Mouse (Mus musculus): ENCODE measurements around the gene Snx33.

- TF ChIP-seq CTCF (IDR thresholded peaks at IDR 0.05 in 2 of 3, conservative IDR thresholded peaks at IDR 0.05 in 1 of 3; ENCODE audit: control insufficient read depth in 1 of 3, insufficient read depth in 1 of 3, low read depth in 2 of 3, low read length in 3 of 3, poor library complexity in 1 of 3, severe bottlenecking in 1 of 3), result no peak
- no peak for TF ChIP-seq TCF12 (IDR thresholded peaks at IDR 0.05; ENCODE audit: low read depth, low read length)
- no peak for TF ChIP-seq ZC3H11A (IDR thresholded peaks at IDR 0.05; ENCODE audit: low read depth, low read length)
- TF ChIP-seq GABPA (IDR thresholded peaks at IDR 0.05; ENCODE audit: low read depth, low read length), result no peak
- TF ChIP-seq UBTF (IDR thresholded peaks at IDR 0.05; ENCODE audit: borderline replicate concordance, insufficient read depth, low read depth, low read length), result no peak
- TF ChIP-seq RAD21 (IDR thresholded peaks at IDR 0.05; ENCODE audit: low read depth, low read length), result no peak
- TF ChIP-seq ELF1 (IDR thresholded peaks at IDR 0.05; ENCODE audit: low read depth, low read length), result no peak
- no peak for TF ChIP-seq POLR2A (IDR thresholded peaks at IDR 0.05; ENCODE audit: control insufficient read depth in 1 of 2, insufficient read depth in 1 of 2, low read depth in 1 of 2, low read length in 2 of 2, poor library complexity in 1 of 2)
- TF ChIP-seq TAL1 (IDR thresholded peaks at IDR 0.05; ENCODE audit: low read length), result no peak
- no peak for TF ChIP-seq EP300 (IDR thresholded peaks at IDR 0.05; ENCODE audit: low read depth in 1 of 2, low read length in 2 of 2)
- no peak for TF ChIP-seq SIN3A (IDR thresholded peaks at IDR 0.05; ENCODE audit: low read length)
- TF ChIP-seq CHD2 (IDR thresholded peaks at IDR 0.05; ENCODE audit: low read length), result no peak
- TF ChIP-seq USF1 (IDR thresholded peaks at IDR 0.05; ENCODE audit: low read depth, low read length), result no peak
These were observed 51.4 kb downstream of the Snx33 start for GRCm38 (mm10) chr9:56876784-56877183.
